In genomic region chr9:32376863-32377590, GRCm38 (mm10) we compare ENCODE assay signal across 31 mouse cellular contexts. TPM values are rescaled to one million over a fixed set of nuclear protein-coding genes. Genes with fewer than 3 reads are reported as not detected.
DNase-seq lines count a peak whose midpoint lies in the region; ATAC-seq and TF ChIP-seq lines count a peak whose summit lies in the region.
"Had no signal": no experiment of that assay in that cellular context is flagged by ENCODE, and none has a peak within 500 bp of the region (broad histone marks: within the 10 kb centered on the region; RNA-seq: fewer than 3 reads in every experiment).

No protein-coding gene starts in this region.

- 75% methylated on average over 5 of the region's 5 CpGs for whole genome bisulfite sequencing in heart, embryonic 12.5 days
- 60% methylated on average over 5 of the region's 5 CpGs for WGBS in kidney, embryonic 14.5 days
- 84% methylated on average over 5 of the region's 5 CpGs for WGBS in midbrain, embryonic 11.5 days

- H3K4me1 ChIP-seq in heart, embryonic 12.5 days (replicated peaks): no peaks in the 10 kb centered on the region
- no peaks in the 10 kb centered on the region for H3K4me1 ChIP-seq in kidney, embryonic 14.5 days (ENCODE audit: control insufficient read depth, insufficient read depth, low read length)
- peaks cover 6 to 29% of the 10 kb centered on the region in 2 experiments for H3K4me1 ChIP-seq in CH12.LX (ENCODE audit: control insufficient read depth in 1 of 2, insufficient read depth in 2 of 2)
- no peaks in the 10 kb centered on the region for H3K4me1 ChIP-seq in midbrain, embryonic 11.5 days (ENCODE audit: control insufficient read depth, insufficient read depth, low read length)
- H3K4me1 ChIP-seq: forebrain, embryonic 10.5 days; forebrain, embryonic 13.5 days; hindbrain, embryonic 12.5 days; hindbrain, embryonic 15.5 days had no signal

- dilution Hi-C loops in CH12.LX (cut with MboI; ENCODE audit: extremely low pct_ligation_motif_present, extremely low pct_unique_long_range_greater_than_20kb, low sequenced_read_pairs): no loop called here

- H3K27ac ChIP-seq in heart, embryonic 12.5 days (ENCODE audit: poor library complexity, severe bottlenecking): no peak overlapping the region
- no peak overlapping the region for H3K27ac ChIP-seq in kidney, embryonic 14.5 days (ENCODE audit: low read depth, low read length)
- H3K27ac ChIP-seq in CH12.LX (ENCODE audit: insufficient read depth, low read depth): no peak overlapping the region
- H3K27ac ChIP-seq in midbrain, embryonic 11.5 days (ENCODE audit: low read depth, low read length): no peak overlapping the region
- H3K27ac ChIP-seq: forebrain, embryonic 10.5 days; forebrain, embryonic 13.5 days; heart, adult 2 months; heart, embryonic 10.5 days; hindbrain, embryonic 12.5 days; hindbrain, embryonic 15.5 days had no signal

- no peaks in the 10 kb centered on the region for H3K79me2 ChIP-seq in CH12.LX (replicated peaks; ENCODE audit: control insufficient read depth, extremely low read depth, insufficient read depth, poor library complexity, severe bottlenecking)

- H3K9ac ChIP-seq in heart, embryonic 12.5 days: no peak overlapping the region
- no peak overlapping the region for H3K9ac ChIP-seq in kidney, embryonic 14.5 days (ENCODE audit: low read depth, low read length)
- no peak overlapping the region for H3K9ac ChIP-seq in CH12.LX (ENCODE audit: insufficient read depth, low read depth)
- no peak overlapping the region for H3K9ac ChIP-seq in midbrain, embryonic 11.5 days (ENCODE audit: low read length)
- H3K9ac ChIP-seq: forebrain, embryonic 13.5 days; forebrain, postnatal 0 days; hindbrain, embryonic 12.5 days; hindbrain, embryonic 15.5 days had no signal

- no peak for TF ChIP-seq RAD21 in CH12.LX (IDR thresholded peaks at IDR 0.05; ENCODE audit: low read depth, low read length)

- ATAC-seq in heart, embryonic 12.5 days (ENCODE audit: insufficient number of reproducible peaks, low FRiP score): no peak
- no peak for ATAC-seq in kidney, embryonic 14.5 days (ENCODE audit: low FRiP score, low TSS enrichment)
- no peak for ATAC-seq in midbrain, embryonic 11.5 days (ENCODE audit: low FRiP score)
- ATAC-seq: forebrain, embryonic 13.5 days; forebrain, postnatal 0 days had no signal

- no peak for TF ChIP-seq CTCF in CH12.LX (conservative IDR thresholded peaks at IDR 0.05 in 1 of 2, IDR thresholded peaks at IDR 0.05 in 1 of 2; ENCODE audit: low read depth in 2 of 2, low read length in 2 of 2)

- no peaks in the 10 kb centered on the region; the same call in 1 of the 2 replicates for H3K27me3 ChIP-seq in heart, embryonic 12.5 days (replicated peaks)
- no peaks in the 10 kb centered on the region for H3K27me3 ChIP-seq in kidney, embryonic 14.5 days (ENCODE audit: control insufficient read depth, insufficient read depth, low read length)
- no peaks in the 10 kb centered on the region for H3K27me3 ChIP-seq in CH12.LX (replicated peaks)
- no peaks in the 10 kb centered on the region for H3K27me3 ChIP-seq in midbrain, embryonic 11.5 days (ENCODE audit: control insufficient read depth, insufficient read depth, low read length)
- H3K27me3 ChIP-seq: forebrain, embryonic 13.5 days; hindbrain, embryonic 12.5 days; hindbrain, embryonic 15.5 days had no signal

- no peak for TF ChIP-seq POLR2A in CH12.LX (IDR thresholded peaks at IDR 0.05; ENCODE audit: low read depth, low read length)

- H3K9me3 ChIP-seq in heart, embryonic 12.5 days (replicated peaks): no peaks in the 10 kb centered on the region
- no peaks in the 10 kb centered on the region for H3K9me3 ChIP-seq in kidney, embryonic 14.5 days (ENCODE audit: control insufficient read depth, low read length)
- no peaks in the 10 kb centered on the region for H3K9me3 ChIP-seq in CH12.LX (replicated peaks; ENCODE audit: low read length)
- H3K9me3 ChIP-seq in midbrain, embryonic 11.5 days (ENCODE audit: control insufficient read depth, low read length): no peaks in the 10 kb centered on the region
- H3K9me3 ChIP-seq: forebrain, embryonic 10.5 days; forebrain, embryonic 13.5 days; heart, embryonic 10.5 days; hindbrain, embryonic 12.5 days; hindbrain, embryonic 15.5 days had no signal

- DNase-seq in heart, adult 11 months: peak; percentile 70
- peak; percentile 74 for DNase-seq in kidney, adult 9 months
- DNase-seq in CH12.LX (ENCODE audit: extremely low read depth): no peak
- DNase-seq in kidney, postnatal 14 days: peak; percentile 53
- DNase-seq in midbrain, embryonic 11.5 days (ENCODE audit: low spot score, missing footprints): no peak
- DNase-seq: adrenal gland, postnatal 10 days; adrenal gland, postnatal 36 days; B cell, adult 2 months; cerebellum, adult 18-20 months; cerebellum, adult 9-10 months; cerebellum, postnatal 14 days; forebrain, postnatal 0 days; gastrocnemius, postnatal 25 days; heart, adult 2 months had no signal

- in situ Hi-C loops in CH12.LX (cut with MboI; ENCODE audit: low pct_ligation_motif_present, low pct_unique_long_range_greater_than_20kb, low sequenced_read_pairs): no loop called here

- H3K4me2 ChIP-seq in heart, embryonic 12.5 days: no peak overlapping the region
- H3K4me2 ChIP-seq in kidney, embryonic 14.5 days (replicated peaks; ENCODE audit: low read depth, low read length): no peak overlapping the region
- H3K4me2 ChIP-seq in CH12.LX (ENCODE audit: insufficient read depth, low read depth, poor library complexity, severe bottlenecking): no peak overlapping the region
- H3K4me2 ChIP-seq in midbrain, embryonic 11.5 days: no peak overlapping the region
- H3K4me2 ChIP-seq: forebrain, embryonic 13.5 days; hindbrain, embryonic 12.5 days; hindbrain, embryonic 15.5 days had no signal

- H3K4me3 ChIP-seq in heart, embryonic 12.5 days: no peak overlapping the region
- H3K4me3 ChIP-seq in kidney, embryonic 14.5 days (ENCODE audit: low read length): no peak overlapping the region
- no peak overlapping the region for H3K4me3 ChIP-seq in CH12.LX (replicated peaks in 1 of 3; ENCODE audit: low read depth in 2 of 3, low read length in 2 of 3, poor library complexity in 1 of 3)
- no peak overlapping the region for H3K4me3 ChIP-seq in midbrain, embryonic 11.5 days (ENCODE audit: low read depth, low read length)
- H3K4me3 ChIP-seq: forebrain, embryonic 10.5 days; forebrain, embryonic 13.5 days; heart, adult 2 months; heart, embryonic 10.5 days; hindbrain, embryonic 12.5 days; hindbrain, embryonic 15.5 days had no signal

- TF ChIP-seq EP300 in CH12.LX (IDR thresholded peaks at IDR 0.05; ENCODE audit: low read length): no peak

- H3K36me3 ChIP-seq in heart, embryonic 12.5 days: no peaks in the 10 kb centered on the region
- no peaks in the 10 kb centered on the region for H3K36me3 ChIP-seq in kidney, embryonic 14.5 days (ENCODE audit: control insufficient read depth, insufficient read depth, low read length)
- H3K36me3 ChIP-seq in CH12.LX (replicated peaks in 1 of 2; ENCODE audit: control insufficient read depth in 1 of 2, insufficient read depth in 1 of 2, low read length in 1 of 2): no peaks in the 10 kb centered on the region
- no peaks in the 10 kb centered on the region for H3K36me3 ChIP-seq in midbrain, embryonic 11.5 days (ENCODE audit: control insufficient read depth, insufficient read depth, low read length)
- H3K36me3 ChIP-seq: forebrain, embryonic 10.5 days; heart, embryonic 10.5 days; hindbrain, embryonic 12.5 days; hindbrain, embryonic 15.5 days had no signal

TF ChIP-seq in CH12.LX, 34 proteins besides CTCF, POLR2A, EP300 and RAD21:
- TF ChIP-seq ZNF384 (IDR thresholded peaks at IDR 0.05; ENCODE audit: low read depth, low read length) (peak; percentile 31; the same call in 1 of the 2 replicates), ELF1 (IDR thresholded peaks at IDR 0.05; ENCODE audit: low read depth, low read length) (no peak)

RNA-seq across cellular contexts. Expression of gene Kcnj1, which starts 4.7 kb away (rescaled TPM):
- not detected in 2 replicates for polyA plus RNA-seq in heart, embryonic 12.5 days (2016; fragmentation: Nextera tagmentation; extraction: Ambion mirVana)
- 1.4 and 3.3 TPM in 2 replicates for polyA plus RNA-seq in kidney, embryonic 14.5 days (2014; fragmentation: Nextera tagmentation; extraction: Ambion mirVana)
- total RNA-seq in CH12.LX (2012; rRNA removed) (not detected in 2 replicates), CH12.LX (2014; rRNA removed) (0.11 and 0.19 TPM in 2 replicates)
- polyA plus RNA-seq in CH12.LX (2012; ENCODE audit: insufficient read length, low read depth): 0.07 and 0.08 TPM in 2 replicates
- polyA plus RNA-seq in midbrain, embryonic 11.5 days (2014; fragmentation: Nextera tagmentation; extraction: Ambion mirVana): not detected in 2 replicates
- total RNA-seq: adrenal gland, postnatal 10 days; adrenal gland, postnatal 36 days; forebrain, postnatal 0 days; gastrocnemius, adult 8-10 months; gastrocnemius, postnatal 25 days; heart, adult 2 months; heart, postnatal 25 days; hematopoietic stem cell, adult 5-6 weeks; MEL had no signal
- polyA plus RNA-seq: embryonic facial prominence, embryonic 11.5 days; embryonic facial prominence, embryonic 14.5 days; forebrain, embryonic 10.5 days; forebrain, embryonic 13.5 days; forebrain, postnatal 0 days; frontal cortex, adult 2 months; gonadal fat pad, adult 2 months; heart, adult 2 months; heart, embryonic 10.5 days; heart, embryonic 14.5 days; heart, postnatal 0 days; hindbrain, embryonic 12.5 days; hindbrain, embryonic 15.5 days had no signal

RNA-seq across cellular contexts. Expression of gene Kcnj5, which starts 32.9 kb away (rescaled TPM):
- polyA plus RNA-seq in heart, embryonic 12.5 days (2016; fragmentation: Nextera tagmentation; extraction: Ambion mirVana): 24.8 and 29.4 TPM in 2 replicates
- 0.40 and 1.2 TPM in 2 replicates for polyA plus RNA-seq in kidney, embryonic 14.5 days (2014; fragmentation: Nextera tagmentation; extraction: Ambion mirVana)
- total RNA-seq in CH12.LX (2012; rRNA removed) (not detected in 2 replicates), CH12.LX (2014; rRNA removed) (not detected in 2 replicates)
- polyA plus RNA-seq in CH12.LX (2012; ENCODE audit: insufficient read length, low read depth): not detected in 2 replicates
- polyA plus RNA-seq in midbrain, embryonic 11.5 days (2014; fragmentation: Nextera tagmentation; extraction: Ambion mirVana): 0.17 and 0.33 TPM in 2 replicates
- total RNA-seq: gastrocnemius, adult 8-10 months; gastrocnemius, postnatal 25 days; MEL had no signal

Comparison
In these comparisons a context has a peak if more than half of its experiments do, and no peak if none do; other contexts are left out.
1. DNase-seq: peak in heart, adult 11 months (single experiment), kidney, adult 9 months (single experiment) and kidney, postnatal 14 days (single experiment); none in CH12.LX (single experiment) and midbrain, embryonic 11.5 days (single experiment).
2. RNA of gene Kcnj5, which starts 32.9 kb away (polyA plus RNA-seq): 24.8 to 29.4 TPM in heart, embryonic 12.5 days; 0.40 to 1.2 TPM in kidney, embryonic 14.5 days, 0.17 to 0.33 TPM in midbrain, embryonic 11.5 days and not detected in CH12.LX; every median in the first group is over 10 times any median in the second.